Mouse (Mus musculus): ENCODE measurements around the gene Gcgr. TPM values are rescaled to one million over a fixed set of nuclear protein-coding genes. Genes with fewer than 3 reads are reported as not detected.

Gene Gcgr
- total and polyA plus RNA-seq, 2 experiments from 2014 or later: 0.99 to 1.0 TPM

DNA sequence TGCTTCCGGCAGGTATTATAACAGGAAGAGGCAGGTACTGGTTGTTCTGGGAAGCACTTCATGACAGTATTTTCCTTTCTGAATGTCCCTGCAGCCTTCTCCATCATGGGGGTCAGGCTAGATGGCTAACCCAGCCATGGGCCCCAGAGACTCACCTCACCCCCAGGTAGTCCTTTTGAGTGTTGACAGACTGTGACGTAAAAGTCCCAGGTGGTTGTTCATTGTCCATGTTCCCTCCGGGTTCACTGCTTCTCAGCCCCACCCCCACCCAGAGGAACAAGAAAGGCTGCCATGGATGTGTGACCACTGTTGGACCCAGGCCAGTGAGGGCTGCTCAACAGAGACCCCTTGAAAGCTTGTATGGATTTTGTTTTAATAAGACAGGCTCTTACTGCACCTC is 37.1 kb upstream of the Gcgr start:
- Histone ChIP-seq H3K4me3 (ENCODE audit: low read length) (peak overlapping the region; percentile 63), H3K4me2 (ENCODE audit: low read depth, low read length) (peak overlapping the region; percentile 77), H3K27ac (peak overlapping the region; percentile 56; the same call in 1 of the 2 replicates), H3K9me3 (ENCODE audit: low read length) (no peaks in the 10 kb centered on the region), H3K9ac (replicated peaks; ENCODE audit: low read length) (peak overlapping the region; percentile 59), H3K4me1 (ENCODE audit: insufficient read depth, low read length) (peaks cover 19% of the 10 kb centered on the region), H3K36me3 (ENCODE audit: insufficient read depth, low read length) (peaks cover 39% of the 10 kb centered on the region), H3K27me3 (ENCODE audit: insufficient read depth, low read length) (no peaks in the 10 kb centered on the region)
- WGBS: 49% methylated on average over 3 of the region's 3 CpGs
- ATAC-seq (no peak), DNase-seq (ENCODE audit: low spot score) (no peak)
- no peak for TF ChIP-seq CTCF (IDR thresholded peaks at IDR 0.05; ENCODE audit: low read depth)

DNA sequence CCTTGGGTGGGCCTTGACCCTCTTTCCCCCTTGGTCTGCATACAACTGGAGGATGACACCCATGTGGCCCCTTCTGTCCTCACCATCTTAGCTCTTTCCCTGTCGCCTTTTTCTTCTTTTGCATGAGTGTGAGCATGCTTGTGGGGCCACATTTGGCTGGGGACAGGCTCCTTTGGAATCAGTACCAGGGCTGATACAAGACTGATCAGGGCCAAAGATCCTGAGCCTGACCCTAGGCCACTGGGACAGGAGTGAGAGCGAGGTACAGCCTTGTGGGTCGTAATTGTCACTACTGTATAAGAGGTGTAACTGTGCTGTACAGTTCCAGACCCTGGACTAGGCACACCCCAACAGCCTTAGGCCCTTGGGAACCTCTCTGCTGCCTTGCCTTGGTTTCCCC is 36.6 kb upstream of the Gcgr start:
- Histone ChIP-seq H3K4me1 (ENCODE audit: insufficient read depth, low read length) (peaks cover 19% of the 10 kb centered on the region), H3K9ac (replicated peaks; ENCODE audit: low read length) (no peak overlapping the region), H3K4me3 (ENCODE audit: low read length) (no peak overlapping the region), H3K4me2 (ENCODE audit: low read depth, low read length) (no peak overlapping the region), H3K36me3 (ENCODE audit: insufficient read depth, low read length) (peaks cover 38% of the 10 kb centered on the region), H3K27me3 (ENCODE audit: insufficient read depth, low read length) (no peaks in the 10 kb centered on the region), H3K27ac (no peak overlapping the region), H3K9me3 (ENCODE audit: low read length) (no peaks in the 10 kb centered on the region)
- no peak for TF ChIP-seq CTCF (IDR thresholded peaks at IDR 0.05; ENCODE audit: low read depth)
- WGBS: 85% methylated on average over 3 of the region's 3 CpGs
- no peak for DNase-seq (ENCODE audit: low spot score)
- no peak for ATAC-seq

DNA sequence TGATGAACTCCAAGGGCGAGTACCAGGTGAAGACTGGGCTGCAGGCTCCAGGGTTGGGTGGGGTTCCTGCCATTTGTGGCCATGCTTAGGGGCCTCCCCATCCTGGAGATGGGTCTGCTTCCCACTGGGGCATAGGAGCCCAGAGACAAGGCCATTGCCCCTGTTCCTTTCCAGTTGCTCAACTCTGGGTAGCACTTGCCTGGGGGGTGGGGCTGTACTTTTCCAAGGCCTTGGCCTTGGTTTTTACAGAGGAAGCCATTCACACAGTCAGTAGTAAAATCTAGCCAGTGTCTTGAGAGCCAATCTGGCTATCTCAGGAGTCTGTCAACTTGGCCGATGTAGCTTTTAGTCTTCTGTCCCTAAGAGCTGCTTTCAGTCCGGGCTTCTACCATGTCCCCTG is 33.1 kb upstream of the Gcgr start:
- H3K9me3 ChIP-seq (ENCODE audit: low read length): no peaks in the 10 kb centered on the region
- H3K27ac ChIP-seq: no peak overlapping the region
- no peak overlapping the region for H3K9ac ChIP-seq (replicated peaks; ENCODE audit: low read length)
- no peak overlapping the region for H3K4me2 ChIP-seq (ENCODE audit: low read depth, low read length)
- H3K4me1 ChIP-seq (ENCODE audit: insufficient read depth, low read length): peaks cover 10% of the 10 kb centered on the region
- H3K27me3 ChIP-seq (ENCODE audit: insufficient read depth, low read length): no peaks in the 10 kb centered on the region
- no peak for TF ChIP-seq CTCF (IDR thresholded peaks at IDR 0.05; ENCODE audit: low read depth)
- H3K4me3 ChIP-seq (ENCODE audit: low read length): no peak overlapping the region
- ATAC-seq (no peak), DNase-seq (ENCODE audit: low spot score) (no peak)
- H3K36me3 ChIP-seq (ENCODE audit: insufficient read depth, low read length): peaks cover 38% of the 10 kb centered on the region
- WGBS: 94% methylated on average over 3 of the region's 3 CpGs

DNA sequence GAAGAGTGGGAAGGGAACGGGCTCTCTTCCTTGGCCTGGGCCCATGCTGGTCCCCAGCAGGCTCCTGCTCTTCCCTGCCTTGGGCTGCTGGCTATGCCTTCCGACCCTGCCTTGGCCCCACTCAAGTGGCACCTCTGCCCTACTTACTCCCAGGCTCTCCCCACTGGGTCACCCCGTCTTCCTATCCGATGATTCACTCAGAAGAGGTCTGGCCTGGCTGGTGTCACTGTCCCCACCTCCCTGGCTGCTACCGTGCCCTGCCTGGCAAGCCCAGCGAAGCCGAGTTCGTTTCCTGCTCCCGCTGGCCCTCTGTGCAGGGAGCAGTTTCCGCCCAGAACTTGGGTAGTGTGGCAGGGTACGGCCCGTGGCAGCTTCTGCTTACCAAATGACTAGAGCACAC is 32.3 kb upstream of the Gcgr start:
- H3K36me3 ChIP-seq (ENCODE audit: insufficient read depth, low read length): peaks cover 38% of the 10 kb centered on the region
- no peak overlapping the region for H3K4me2 ChIP-seq (ENCODE audit: low read depth, low read length)
- no peak overlapping the region for H3K9ac ChIP-seq (replicated peaks; ENCODE audit: low read length)
- 92% methylated on average over 12 of the region's 12 CpGs for WGBS
- peaks cover 5% of the 10 kb centered on the region for H3K4me1 ChIP-seq (ENCODE audit: insufficient read depth, low read length)
- H3K27ac ChIP-seq: no peak overlapping the region
- no peak for TF ChIP-seq CTCF (IDR thresholded peaks at IDR 0.05; ENCODE audit: low read depth)
- no peaks in the 10 kb centered on the region for H3K9me3 ChIP-seq (ENCODE audit: low read length)
- ATAC-seq (no peak), DNase-seq (ENCODE audit: low spot score) (no peak)
- H3K4me3 ChIP-seq (ENCODE audit: low read length): no peak overlapping the region
- H3K27me3 ChIP-seq (ENCODE audit: insufficient read depth, low read length): no peaks in the 10 kb centered on the region

DNA sequence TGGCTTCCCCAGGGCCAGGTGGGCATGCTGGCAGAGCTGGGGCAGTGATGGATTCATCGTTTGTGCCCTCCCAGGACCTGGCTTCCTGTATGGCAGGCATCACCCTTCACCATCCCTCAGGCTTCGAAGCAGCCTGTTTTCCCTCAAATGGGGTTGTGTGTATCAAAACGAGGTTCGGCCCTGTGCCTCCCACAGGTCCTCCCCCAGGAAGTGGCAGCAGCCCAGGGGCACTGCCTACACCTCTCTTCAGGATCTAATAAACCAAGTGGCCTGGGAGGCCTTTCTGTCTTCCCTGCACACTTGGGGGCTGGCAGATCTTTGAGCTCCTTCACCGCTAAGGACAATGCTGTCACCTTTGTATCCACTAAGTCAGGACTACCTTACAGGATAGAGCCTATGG is 31.6 kb upstream of the Gcgr start:
- 90% methylated on average over 5 of the region's 5 CpGs for WGBS
- no peak overlapping the region for H3K27ac ChIP-seq
- ATAC-seq: no peak
- no peaks in the 10 kb centered on the region for H3K4me1 ChIP-seq (ENCODE audit: insufficient read depth, low read length)
- peaks cover 38% of the 10 kb centered on the region for H3K36me3 ChIP-seq (ENCODE audit: insufficient read depth, low read length)
- TF ChIP-seq CTCF (IDR thresholded peaks at IDR 0.05; ENCODE audit: low read depth): no peak
- H3K4me3 ChIP-seq (ENCODE audit: low read length): no peak overlapping the region
- H3K4me2 ChIP-seq (ENCODE audit: low read depth, low read length): no peak overlapping the region
- H3K9me3 ChIP-seq (ENCODE audit: low read length): no peaks in the 10 kb centered on the region
- no peaks in the 10 kb centered on the region for H3K27me3 ChIP-seq (ENCODE audit: insufficient read depth, low read length)
- H3K9ac ChIP-seq (replicated peaks; ENCODE audit: low read length): no peak overlapping the region
- DNase-seq (ENCODE audit: low spot score): no peak

DNA sequence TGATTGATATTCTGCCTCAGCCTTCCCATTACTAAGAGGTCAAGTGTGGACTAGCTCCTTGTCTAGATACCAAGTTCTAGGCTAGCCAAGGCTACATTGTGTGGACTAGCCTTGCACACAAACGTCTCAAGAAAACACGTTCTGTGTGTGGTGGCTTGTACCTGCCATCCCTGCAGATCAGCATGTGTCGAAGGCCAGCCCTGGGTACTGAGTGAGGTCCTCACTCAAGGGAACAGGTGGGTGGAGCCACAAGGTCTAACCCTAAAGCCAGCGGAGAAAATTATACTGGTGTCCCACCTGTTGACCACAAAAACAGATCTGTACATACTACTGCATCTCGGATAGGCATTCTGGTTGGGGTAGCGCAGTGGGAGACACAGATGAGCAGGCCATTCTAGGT is 30.6 kb upstream of the Gcgr start:
- ATAC-seq (no peak), DNase-seq (ENCODE audit: low spot score) (no peak)
- H3K9me3 ChIP-seq (ENCODE audit: low read length): no peaks in the 10 kb centered on the region
- no peak for TF ChIP-seq CTCF (IDR thresholded peaks at IDR 0.05; ENCODE audit: low read depth)
- 88% methylated on average over 6 of the region's 6 CpGs for WGBS
- peaks cover 34% of the 10 kb centered on the region for H3K36me3 ChIP-seq (ENCODE audit: insufficient read depth, low read length)
- no peaks in the 10 kb centered on the region for H3K27me3 ChIP-seq (ENCODE audit: insufficient read depth, low read length)
- no peak overlapping the region for H3K4me2 ChIP-seq (ENCODE audit: low read depth, low read length)
- no peak overlapping the region for H3K9ac ChIP-seq (replicated peaks; ENCODE audit: low read length)
- no peak overlapping the region for H3K27ac ChIP-seq
- H3K4me3 ChIP-seq (ENCODE audit: low read length): no peak overlapping the region
- H3K4me1 ChIP-seq (ENCODE audit: insufficient read depth, low read length): no peaks in the 10 kb centered on the region

DNA sequence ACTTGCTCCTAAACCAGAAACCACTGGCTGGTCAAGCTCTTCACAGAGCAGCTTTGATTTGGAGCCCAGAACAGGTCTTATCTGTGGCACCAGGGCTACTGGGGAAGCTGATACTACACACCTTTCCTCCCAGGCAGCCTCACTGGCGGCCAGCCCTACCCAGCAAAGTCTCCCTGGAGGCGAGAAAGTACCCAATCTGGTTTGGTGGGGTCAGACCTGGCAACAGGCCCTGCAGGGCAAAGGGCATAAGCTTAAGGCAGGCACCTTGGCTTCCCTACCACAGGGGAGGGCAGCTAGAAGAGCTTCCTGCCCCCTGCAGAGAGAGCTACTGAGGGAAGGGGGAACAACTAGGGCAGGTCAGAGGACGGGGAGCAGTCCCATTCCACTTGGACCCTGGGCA is 30.1 kb upstream of the Gcgr start:
- DNase-seq (ENCODE audit: low spot score) (no peak), ATAC-seq (no peak)
- Histone ChIP-seq H3K4me1 (ENCODE audit: insufficient read depth, low read length) (no peaks in the 10 kb centered on the region), H3K9ac (replicated peaks; ENCODE audit: low read length) (no peak overlapping the region), H3K9me3 (ENCODE audit: low read length) (no peaks in the 10 kb centered on the region), H3K27me3 (ENCODE audit: insufficient read depth, low read length) (no peaks in the 10 kb centered on the region), H3K36me3 (ENCODE audit: insufficient read depth, low read length) (peaks cover 29% of the 10 kb centered on the region), H3K4me3 (ENCODE audit: low read length) (no peak overlapping the region), H3K4me2 (ENCODE audit: low read depth, low read length) (no peak overlapping the region), H3K27ac (no peak overlapping the region)
- no peak for TF ChIP-seq CTCF (IDR thresholded peaks at IDR 0.05; ENCODE audit: low read depth)
- WGBS: 33% methylated on average over 3 of the region's 3 CpGs

Measured in hindbrain, postnatal 0 days (tissue).